Mouse (Mus musculus): ENCODE results near the gene Pgls. TPM values are rescaled to one million over a fixed set of nuclear protein-coding genes. Genes with fewer than 3 reads are reported as not detected.

The Pgls gene
- polyA plus RNA-seq, 1 experiment from 2014 or later, result 217 TPM

DNA sequence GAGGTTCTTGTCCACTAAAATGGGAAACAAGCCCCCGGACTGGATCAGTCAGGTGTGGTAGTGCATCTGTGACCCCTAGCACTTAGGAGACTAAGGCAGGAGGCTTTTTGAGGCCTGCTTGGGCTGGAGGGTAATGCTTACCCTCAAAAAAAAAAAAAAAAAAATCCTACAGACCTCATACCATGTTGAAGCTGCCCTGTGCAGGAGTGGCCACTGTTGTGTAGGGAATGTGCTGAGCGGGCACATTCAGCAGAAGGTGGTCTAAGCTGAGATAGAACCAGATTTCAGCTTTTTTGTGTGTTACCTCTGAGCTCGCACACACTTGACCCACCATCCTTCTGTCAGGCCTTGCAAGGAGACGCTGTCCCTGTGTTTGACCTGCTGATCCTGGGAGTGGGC lies 2.3 kb downstream of the Pgls start:
- Histone ChIP-seq H3K4me3 (no peak overlapping the region), H3K27ac (no peak overlapping the region), H3K9me3 (no peaks in the 10 kb centered on the region), H3K4me1 (peaks cover 36% of the 10 kb centered on the region), H3K27me3 (replicated peaks) (no peaks in the 10 kb centered on the region), H3K36me3 (replicated peaks) (no peaks in the 10 kb centered on the region), H3K4me2 (no peak overlapping the region), H3K9ac (no peak overlapping the region)
- ATAC-seq (replicated peaks), result no peak
- 92% methylated on average over 4 of the region's 4 CpGs for WGBS

DNA sequence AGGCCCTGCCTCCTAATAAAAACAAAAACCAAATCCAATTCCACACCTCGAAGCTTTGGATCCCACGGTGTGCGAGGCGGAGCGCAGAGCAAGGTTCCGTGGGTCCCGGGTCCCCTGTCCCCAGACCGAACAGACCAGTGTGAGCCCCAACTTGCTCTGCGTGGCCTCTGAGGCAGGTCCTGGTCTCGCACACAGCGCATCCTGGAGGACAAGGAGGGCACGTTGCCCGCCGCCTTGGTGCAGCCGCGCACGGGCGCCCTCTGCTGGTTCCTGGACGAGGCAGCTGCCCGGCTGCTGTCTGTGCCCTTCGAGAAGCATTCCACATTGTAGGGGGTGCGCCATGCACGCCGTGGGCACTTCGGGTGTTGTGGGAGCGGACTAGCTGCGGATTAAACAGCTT lies 3.9 kb downstream of the Pgls start:
- peaks cover 31% of the 10 kb centered on the region for H3K4me1 ChIP-seq
- H3K27ac ChIP-seq, result no peak overlapping the region
- no peaks in the 10 kb centered on the region for H3K9me3 ChIP-seq
- H3K4me2 ChIP-seq, result peak overlapping the region; percentile 20; the same call in 1 of the 2 replicates
- peaks cover 12% of the 10 kb centered on the region for H3K27me3 ChIP-seq (replicated peaks)
- ATAC-seq (replicated peaks), result no peak
- no peaks in the 10 kb centered on the region for H3K36me3 ChIP-seq (replicated peaks)
- H3K9ac ChIP-seq, result peak overlapping the region; percentile 10; the same call in 1 of the 2 replicates
- 8% methylated on average over 27 of the region's 27 CpGs for WGBS
- H3K4me3 ChIP-seq, result no peak overlapping the region

DNA sequence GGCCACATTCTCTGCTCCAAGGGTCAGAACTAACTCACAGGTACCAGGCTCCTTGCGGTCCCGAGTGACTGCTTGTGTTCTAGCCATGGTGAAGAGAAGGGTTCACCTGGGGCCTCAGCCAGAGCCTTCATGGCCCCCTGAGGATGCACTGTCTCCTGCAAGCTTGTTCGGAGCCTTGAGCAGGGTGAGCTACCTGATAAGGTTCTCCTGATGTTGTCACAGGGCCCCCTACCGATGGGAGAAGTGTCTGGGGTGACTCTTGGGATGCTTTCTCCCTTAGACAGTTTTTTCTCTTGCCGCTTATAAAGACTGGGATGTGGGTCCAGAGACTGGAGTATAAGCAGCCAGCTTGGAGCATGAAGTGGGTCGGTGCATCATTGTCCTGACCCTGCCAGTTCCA lies 4.4 kb downstream of the Pgls start:
- H3K4me1 ChIP-seq, result peaks cover 25% of the 10 kb centered on the region
- ATAC-seq (replicated peaks), result no peak
- H3K9me3 ChIP-seq, result no peaks in the 10 kb centered on the region
- H3K27me3 ChIP-seq (replicated peaks), result peaks cover 15% of the 10 kb centered on the region
- H3K27ac ChIP-seq, result no peak overlapping the region
- H3K4me3 ChIP-seq, result no peak overlapping the region
- H3K9ac ChIP-seq, result no peak overlapping the region
- H3K4me2 ChIP-seq, result no peak overlapping the region
- no peaks in the 10 kb centered on the region for H3K36me3 ChIP-seq (replicated peaks)
- 62% methylated on average over 6 of the region's 6 CpGs for WGBS

DNA sequence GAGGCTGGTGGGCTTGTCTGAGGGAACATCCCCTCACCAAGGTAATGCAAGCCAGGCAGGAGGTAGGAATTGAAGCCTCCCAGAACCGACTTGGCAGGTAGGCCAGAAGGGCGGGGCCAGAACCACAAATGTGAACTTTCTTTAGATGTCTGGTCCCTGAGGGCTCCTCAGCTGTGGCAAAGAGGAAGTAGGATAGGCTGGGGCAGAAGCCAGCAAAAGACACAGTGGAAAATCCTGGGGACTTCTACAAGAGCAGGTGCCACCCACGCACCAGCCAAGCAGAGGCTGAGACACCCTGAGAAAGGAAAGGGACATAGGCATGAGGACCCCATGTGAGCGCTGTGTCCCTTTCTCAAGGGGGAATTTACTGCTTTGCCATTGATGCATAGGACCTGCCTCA lies 4.8 kb downstream of the Pgls start:
- peaks cover 25% of the 10 kb centered on the region for H3K4me1 ChIP-seq
- H3K9me3 ChIP-seq, result no peaks in the 10 kb centered on the region
- no peaks in the 10 kb centered on the region for H3K36me3 ChIP-seq (replicated peaks)
- H3K27ac ChIP-seq, result no peak overlapping the region
- no peak overlapping the region for H3K9ac ChIP-seq
- no peak for ATAC-seq (replicated peaks)
- H3K4me2 ChIP-seq, result no peak overlapping the region
- H3K27me3 ChIP-seq (replicated peaks), result peaks cover 19% of the 10 kb centered on the region
- 81% methylated on average over 4 of the region's 4 CpGs for WGBS
- H3K4me3 ChIP-seq, result no peak overlapping the region

DNA sequence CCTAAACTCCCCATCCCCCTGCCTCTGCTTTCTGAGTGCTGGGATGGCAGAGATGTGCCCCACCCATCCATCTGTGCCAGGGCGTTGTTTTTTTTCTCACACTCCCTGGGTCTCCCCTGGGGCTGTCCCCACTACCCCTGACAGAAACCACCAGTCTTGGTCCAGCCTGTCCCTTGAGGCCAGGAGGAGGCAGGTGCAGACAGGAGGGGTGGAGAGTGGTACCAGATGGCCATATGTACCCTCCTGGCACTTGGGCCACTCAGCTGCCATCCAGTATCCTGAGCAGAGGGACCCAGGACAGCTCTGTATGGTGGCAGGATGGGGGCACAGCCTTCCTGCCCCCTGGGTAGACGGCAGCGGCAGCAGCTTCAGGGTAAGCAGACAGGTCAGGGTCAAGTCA lies 5.5 kb downstream of the Pgls start, which contains the start of gene Fam129c:
Gene Fam129c, plus strand, starts transcription at position 198 of the 400 bp plus-strand sequence.
- no peak within 1 kb of the TSS for H3K9ac ChIP-seq
- H3K4me3 ChIP-seq, result no peak within 1 kb of the TSS
- peaks cover 26% of the 10 kb centered on the region for H3K27me3 ChIP-seq (replicated peaks)
- peaks cover 31% of the 10 kb centered on the region for H3K4me1 ChIP-seq
- H3K36me3 ChIP-seq (replicated peaks), result no peaks in the 10 kb centered on the region
- 83% methylated on average over 3 of the region's 3 CpGs for WGBS
- no peak within 1 kb of the TSS for H3K4me2 ChIP-seq
- H3K27ac ChIP-seq, result no peak within 1 kb of the TSS
- no peak for ATAC-seq (replicated peaks)
- no peaks in the 10 kb centered on the region for H3K9me3 ChIP-seq

DNA sequence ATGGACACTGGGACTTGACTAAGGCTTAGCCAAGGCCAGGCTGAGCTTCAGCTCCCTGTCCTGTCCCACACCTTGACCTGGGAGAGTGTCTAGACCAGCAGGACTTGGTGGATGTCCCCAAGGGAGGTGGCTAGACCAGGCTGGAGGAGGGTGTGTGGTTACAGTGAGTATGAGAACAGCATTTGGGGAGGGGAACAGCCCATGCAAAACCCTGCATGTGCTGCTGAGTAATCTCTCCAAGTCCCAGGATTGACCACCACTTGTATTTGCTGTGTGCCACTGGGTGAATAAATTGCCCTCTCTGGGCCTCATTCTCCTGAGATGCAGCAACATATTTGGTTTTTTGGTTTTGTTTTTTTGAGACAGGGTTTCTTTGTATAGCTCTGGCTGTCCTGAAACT lies 6.4 kb downstream of the Pgls start:
- no peak overlapping the region for H3K4me2 ChIP-seq
- H3K36me3 ChIP-seq (replicated peaks), result no peaks in the 10 kb centered on the region
- H3K27me3 ChIP-seq (replicated peaks), result peaks cover 35% of the 10 kb centered on the region
- H3K9me3 ChIP-seq, result no peaks in the 10 kb centered on the region
- no peak overlapping the region for H3K4me3 ChIP-seq
- H3K27ac ChIP-seq, result no peak overlapping the region
- H3K4me1 ChIP-seq, result peaks cover 31% of the 10 kb centered on the region
- no peak for ATAC-seq (replicated peaks)
- no peak overlapping the region for H3K9ac ChIP-seq

DNA sequence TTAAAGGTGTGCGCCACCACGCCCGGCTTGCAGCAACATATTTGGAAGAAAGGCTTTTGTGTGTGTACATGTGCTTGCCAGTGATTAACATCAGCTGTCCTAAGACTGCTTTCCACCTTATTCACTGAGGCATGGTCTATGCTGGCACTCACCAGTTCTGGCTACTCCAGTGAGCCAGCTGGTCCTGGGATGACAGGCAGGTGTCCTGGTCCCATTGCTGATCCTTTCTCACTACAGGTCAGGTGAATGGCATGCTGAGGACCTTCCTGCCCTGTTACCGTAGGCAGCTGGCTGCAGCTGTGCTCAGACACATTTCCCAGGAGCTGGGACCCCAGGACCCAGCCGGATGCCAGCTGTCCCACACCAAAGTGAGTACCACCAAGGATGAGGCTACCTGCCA lies 6.9 kb downstream of the Pgls start:
- Histone ChIP-seq H3K27ac (no peak overlapping the region), H3K4me1 (peaks cover 28% of the 10 kb centered on the region), H3K9ac (no peak overlapping the region), H3K27me3 (replicated peaks) (peaks cover 39% of the 10 kb centered on the region), H3K4me2 (no peak overlapping the region), H3K36me3 (replicated peaks) (no peaks in the 10 kb centered on the region), H3K9me3 (no peaks in the 10 kb centered on the region), H3K4me3 (no peak overlapping the region)
- 94% methylated on average over 5 of the region's 5 CpGs for WGBS
- no peak for ATAC-seq (replicated peaks)

DNA sequence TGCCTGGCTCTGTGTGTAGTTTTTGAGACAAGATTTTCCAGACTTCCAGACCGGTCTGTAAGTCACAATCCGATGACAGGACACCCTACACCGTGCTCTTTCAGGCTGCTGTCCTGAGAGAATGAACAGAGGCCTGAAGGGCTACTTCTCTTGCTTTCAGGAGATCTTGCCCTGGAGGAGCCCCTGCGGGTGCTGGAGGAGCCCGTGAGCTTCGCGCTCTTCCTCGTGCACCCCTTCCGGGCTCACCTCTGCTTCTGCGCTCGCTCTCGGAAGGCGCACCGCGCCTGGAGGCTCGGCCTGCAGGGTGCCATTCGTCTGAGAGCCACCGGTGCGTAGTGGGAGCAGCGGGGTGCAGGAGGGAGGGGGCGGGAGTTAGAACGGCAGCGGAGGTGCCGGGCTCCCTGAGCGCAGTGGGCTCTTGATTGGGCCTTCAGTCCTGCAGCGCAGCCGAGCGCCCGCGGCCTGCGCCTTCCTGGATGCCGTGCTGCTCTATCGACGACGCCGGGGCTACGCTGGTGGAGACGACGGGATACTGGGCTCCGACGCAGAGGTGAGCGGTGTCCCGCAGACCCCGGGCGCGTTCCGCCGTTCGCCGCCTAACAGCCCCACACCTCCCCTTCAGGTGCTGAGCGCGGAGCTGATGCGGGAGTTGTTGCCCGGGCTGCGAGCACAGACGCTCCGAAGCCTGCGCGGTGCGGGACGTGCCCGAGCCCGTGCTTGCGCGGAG lies 10.1 kb downstream of the Pgls start:
- peak overlapping the region; percentile 13; the same call in 1 of the 2 replicates for H3K9ac ChIP-seq
- no peaks in the 10 kb centered on the region for H3K36me3 ChIP-seq (replicated peaks)
- peaks cover 44% of the 10 kb centered on the region for H3K27me3 ChIP-seq (replicated peaks)
- H3K9me3 ChIP-seq, result no peaks in the 10 kb centered on the region
- H3K4me3 ChIP-seq, result peak overlapping the region; percentile 37
- peaks cover 17% of the 10 kb centered on the region for H3K4me1 ChIP-seq
- peak overlapping the region; percentile 43 for H3K4me2 ChIP-seq
- WGBS, result 3% methylated on average over 64 of the region's 65 CpGs
- ATAC-seq (replicated peaks), result peak; percentile 69
- H3K27ac ChIP-seq, result peak overlapping the region; percentile 2; the same call in 1 of the 2 replicates

DNA sequence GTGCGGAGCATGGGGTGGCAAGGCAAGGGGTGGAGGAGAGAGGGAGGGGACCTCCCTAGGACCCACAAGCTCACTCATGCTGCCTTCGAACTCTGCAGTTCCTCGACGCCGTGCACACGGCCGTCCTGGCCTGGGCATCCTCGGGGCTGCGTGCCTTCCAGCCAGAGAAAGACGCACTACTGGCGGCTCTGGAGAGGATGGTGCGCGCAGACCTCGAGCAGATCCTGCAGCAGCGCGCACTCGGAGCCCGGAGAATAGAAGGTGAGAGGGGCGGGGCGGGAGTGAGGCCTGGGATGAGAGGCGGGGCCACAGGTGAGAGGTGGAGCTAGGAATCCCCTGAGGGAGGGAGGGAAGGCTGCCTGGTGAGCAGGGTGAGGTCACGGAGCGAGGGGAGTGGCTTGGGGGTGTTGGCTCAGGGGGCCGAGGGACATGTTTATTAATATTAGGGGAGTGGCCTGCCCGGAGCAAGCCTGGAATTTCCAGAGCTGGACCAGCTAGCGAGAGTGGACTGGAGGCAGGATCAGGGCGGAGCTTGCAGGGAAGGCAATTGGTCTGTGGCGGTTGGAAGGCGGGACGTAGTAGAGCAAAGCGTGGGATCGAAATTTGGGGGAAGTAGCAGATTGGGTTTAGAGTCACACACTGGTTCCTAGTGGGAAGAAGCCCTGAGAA lies 10.8 kb downstream of the Pgls start:
- H3K4me3 ChIP-seq, result peak overlapping the region; percentile 37
- no peaks in the 10 kb centered on the region for H3K36me3 ChIP-seq (replicated peaks)
- H3K27ac ChIP-seq, result peak overlapping the region; percentile 2; the same call in 1 of the 2 replicates
- H3K27me3 ChIP-seq (replicated peaks), result peaks cover 44% of the 10 kb centered on the region
- peak overlapping the region; percentile 13; the same call in 1 of the 2 replicates for H3K9ac ChIP-seq
- 1% methylated on average over 32 of the region's 32 CpGs for WGBS
- H3K9me3 ChIP-seq, result no peaks in the 10 kb centered on the region
- ATAC-seq (replicated peaks), result peak; percentile 72
- peaks cover 17% of the 10 kb centered on the region for H3K4me1 ChIP-seq
- peak overlapping the region; percentile 43 for H3K4me2 ChIP-seq

DNA sequence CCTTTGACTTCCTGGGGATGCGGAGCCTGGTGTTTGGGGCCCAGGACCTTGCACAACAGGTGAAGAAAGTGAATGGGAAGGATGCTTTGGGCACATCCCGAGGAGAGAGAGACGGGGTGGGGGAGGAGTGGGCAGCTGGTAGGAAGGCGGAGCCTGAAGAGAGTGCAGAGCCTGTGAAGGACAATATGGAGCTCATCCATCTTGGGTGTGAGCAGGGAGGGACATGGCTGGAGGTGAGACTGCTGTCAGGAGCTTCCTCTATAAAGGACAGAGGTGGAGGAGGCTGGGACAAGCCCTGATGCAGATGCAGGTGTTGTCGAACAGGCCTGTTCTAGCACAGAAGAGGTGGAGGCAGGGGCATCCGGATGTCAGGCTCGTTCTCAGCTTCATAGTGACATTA lies 12.0 kb downstream of the Pgls start:
- Histone ChIP-seq H3K4me2 (no peak overlapping the region), H3K4me3 (no peak overlapping the region), H3K36me3 (replicated peaks) (no peaks in the 10 kb centered on the region), H3K27ac (no peak overlapping the region), H3K9me3 (no peaks in the 10 kb centered on the region), H3K27me3 (replicated peaks) (peaks cover 44% of the 10 kb centered on the region), H3K9ac (no peak overlapping the region), H3K4me1 (peaks cover 17% of the 10 kb centered on the region)
- WGBS, result 64% methylated on average over 7 of the region's 7 CpGs
- ATAC-seq (replicated peaks), result no peak

DNA sequence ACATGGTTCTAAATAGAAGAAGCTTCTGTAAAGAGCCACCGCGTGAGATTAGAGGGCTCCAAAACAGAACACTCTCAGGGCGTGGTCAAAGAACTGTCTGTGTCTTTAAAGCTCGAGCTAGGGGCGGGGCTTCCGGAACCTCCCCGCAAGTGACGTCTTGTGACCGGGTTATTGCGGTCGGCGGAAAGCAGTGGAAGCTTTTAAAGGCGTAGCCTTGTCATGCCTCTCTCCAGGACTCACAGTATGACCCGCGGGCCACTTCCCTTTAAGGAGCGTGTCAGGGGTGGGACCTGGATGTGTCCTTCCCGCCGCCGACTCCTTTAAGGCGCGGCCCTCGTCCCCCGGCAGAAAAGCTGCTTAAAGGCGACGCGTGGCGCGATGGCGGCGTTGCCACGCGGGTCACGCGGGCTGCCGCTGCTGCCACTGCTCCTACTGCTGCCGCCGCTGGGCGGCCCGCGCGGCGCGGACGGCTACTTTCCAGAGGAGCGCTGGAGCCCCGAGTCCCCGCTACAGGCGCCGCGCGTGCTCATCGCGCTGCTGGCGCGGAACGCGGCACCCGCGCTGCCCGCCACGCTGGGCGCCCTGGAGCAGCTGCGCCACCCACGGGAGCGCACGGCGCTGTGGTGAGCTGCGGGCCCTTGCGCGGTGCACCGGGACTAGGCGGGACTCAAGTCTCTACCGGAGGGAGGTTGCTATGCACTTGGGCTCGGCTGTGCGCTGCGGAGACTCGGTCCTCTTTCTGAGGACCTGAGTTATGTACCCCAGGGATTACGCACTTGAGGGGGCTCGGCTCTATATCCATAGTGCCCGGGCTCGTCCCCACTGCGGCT lies 19.1 kb downstream of the Pgls start, which contains the start of gene Colgalt1:
Gene Colgalt1, plus strand, starts transcription at position 177 of the 830 bp plus-strand sequence.
- WGBS, result under 1% methylated on average over 81 of the region's 82 CpGs
- peak; percentile 99 for ATAC-seq (replicated peaks)

DNA sequence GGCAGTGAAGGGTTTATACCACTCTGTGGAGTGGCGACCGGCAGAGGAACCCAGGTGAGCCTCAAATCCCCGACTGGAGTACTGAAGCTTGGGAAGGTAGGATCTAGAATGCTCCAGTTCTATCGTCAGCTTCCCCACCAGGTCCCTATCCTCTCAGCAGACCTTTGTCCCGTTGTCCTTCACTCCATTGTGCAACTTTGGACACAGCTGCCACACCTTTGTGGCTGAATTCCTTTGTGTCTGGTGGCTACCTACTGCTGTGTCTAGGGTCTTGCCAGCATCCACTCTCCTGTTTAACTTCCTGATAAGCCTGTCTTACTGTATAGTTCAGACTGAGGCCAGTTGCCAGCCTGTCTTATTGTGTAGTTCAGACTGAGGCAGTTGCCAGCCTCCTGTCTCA lies 20.2 kb downstream of the Pgls start:
- no peak for ATAC-seq (replicated peaks)
- Histone ChIP-seq H3K4me3 (peak overlapping the region; percentile 67), H3K27me3 (replicated peaks) (no peaks in the 10 kb centered on the region), H3K36me3 (replicated peaks) (peaks cover 13% of the 10 kb centered on the region; the same call in 1 of the 2 replicates), H3K9ac (peak overlapping the region; percentile 59), H3K9me3 (no peaks in the 10 kb centered on the region), H3K27ac (no peak overlapping the region), H3K4me2 (peak overlapping the region; percentile 61), H3K4me1 (peaks cover 14% of the 10 kb centered on the region)
- WGBS, result 27% methylated on average over 5 of the region's 5 CpGs

More for the DNA sequence above, 19.1 kb downstream of the Pgls start, which contains the start of gene Colgalt1:
- Histone ChIP-seq H3K36me3 (replicated peaks) (peaks cover 10% of the 10 kb centered on the region; the same call in 1 of the 2 replicates), H3K27ac (peak within 1 kb of the TSS; percentile 88), H3K9ac (peak within 1 kb of the TSS; percentile 59), H3K4me3 (peak within 1 kb of the TSS; percentile 67), H3K4me1 (peaks cover 14% of the 10 kb centered on the region), H3K9me3 (no peaks in the 10 kb centered on the region), H3K4me2 (peak within 1 kb of the TSS; percentile 61), H3K27me3 (replicated peaks) (no peaks in the 10 kb centered on the region)
